21 mouse cellular contexts compared by ENCODE assay signal in genomic region chr5:67013926-67014325, GRCm38 (mm10).
A peak's percentile ranks its signal among the peaks of the same experiment; 100 is the strongest.
DNase-seq lines count a peak whose midpoint lies in the region; ATAC-seq and TF ChIP-seq lines count a peak whose summit lies in the region.
"Had no signal": no experiment of that assay in that cellular context is flagged by ENCODE, and none has a peak within 500 bp of the region (broad histone marks: within the 10 kb centered on the region; RNA-seq: fewer than 3 reads in every experiment).

No protein-coding gene starts in this region.

- H3K27me3 ChIP-seq in embryonic facial prominence, embryonic 13.5 days: no peaks in the 10 kb centered on the region
- H3K27me3 ChIP-seq in embryonic facial prominence, embryonic 10.5 days (replicated peaks; ENCODE audit: low read depth, poor library complexity, severe bottlenecking): no peaks in the 10 kb centered on the region
- no peaks in the 10 kb centered on the region for H3K27me3 ChIP-seq in midbrain, embryonic 11.5 days (ENCODE audit: control insufficient read depth, insufficient read depth, low read length)
- no peaks in the 10 kb centered on the region for H3K27me3 ChIP-seq in midbrain, postnatal 0 days (ENCODE audit: insufficient read depth, low read length)
- H3K27me3 ChIP-seq: CH12.LX, Patski had no signal

- DNase-seq in embryonic facial prominence, embryonic 10.5 days (ENCODE audit: low spot score): no peak
- peak; percentile 77 for DNase-seq in heart, adult 11 months
- no peak for DNase-seq in heart, postnatal 25 days (ENCODE audit: low spot score)
- DNase-seq in midbrain, embryonic 11.5 days (ENCODE audit: low spot score, missing footprints): peak; percentile 79
- DNase-seq in midbrain, postnatal 0 days (ENCODE audit: low spot score): no peak
- DNase-seq: adrenal gland, adult 2 months; adrenal gland, adult 8-10 months; adrenal gland, postnatal 10 days; adrenal gland, postnatal 14 days; adrenal gland, postnatal 25 days; adrenal gland, postnatal 36 days; B cell, adult 2 months; cerebellum, adult 11 months; cerebellum, adult 11-12 months; cerebellum, adult 18-20 months had no signal

- H3K4me2 ChIP-seq in embryonic facial prominence, embryonic 13.5 days: no peak overlapping the region
- H3K4me2 ChIP-seq in midbrain, embryonic 11.5 days: no peak overlapping the region
- H3K4me2 ChIP-seq in midbrain, postnatal 0 days (ENCODE audit: low read depth, low read length, poor library complexity, severe bottlenecking): no peak overlapping the region

- H3K27ac ChIP-seq in embryonic facial prominence, embryonic 13.5 days: no peak overlapping the region
- H3K27ac ChIP-seq in embryonic facial prominence, embryonic 10.5 days (replicated peaks): no peak overlapping the region
- no peak overlapping the region for H3K27ac ChIP-seq in midbrain, embryonic 11.5 days (ENCODE audit: low read depth, low read length)
- H3K27ac ChIP-seq in midbrain, postnatal 0 days (ENCODE audit: low read depth, low read length): no peak overlapping the region

- H3K9ac ChIP-seq in embryonic facial prominence, embryonic 13.5 days: 0 out of 2 replicates have a peak overlapping the region, but pooled peaks have one; percentile 21
- H3K9ac ChIP-seq in midbrain, embryonic 11.5 days (ENCODE audit: low read length): no peak overlapping the region; the same call in 1 of the 2 replicates
- no peak overlapping the region for H3K9ac ChIP-seq in midbrain, postnatal 0 days (replicated peaks; ENCODE audit: low read length, poor library complexity, severe bottlenecking)

- WGBS in embryonic facial prominence, embryonic 13.5 days: 79% methylated on average over 3 of the region's 3 CpGs
- 84% methylated on average over 3 of the region's 3 CpGs for WGBS in embryonic facial prominence, embryonic 10.5 days
- 77% methylated on average over 3 of the region's 3 CpGs for WGBS in midbrain, embryonic 11.5 days
- 86% methylated on average over 3 of the region's 3 CpGs for WGBS in midbrain, postnatal 0 days

- H3K4me3 ChIP-seq in embryonic facial prominence, embryonic 13.5 days: no peak overlapping the region
- no peak overlapping the region for H3K4me3 ChIP-seq in embryonic facial prominence, embryonic 10.5 days
- no peak overlapping the region for H3K4me3 ChIP-seq in midbrain, embryonic 11.5 days (ENCODE audit: low read depth, low read length)
- H3K4me3 ChIP-seq in midbrain, postnatal 0 days (ENCODE audit: low read depth, low read length): no peak overlapping the region

- no peaks in the 10 kb centered on the region for H3K9me3 ChIP-seq in embryonic facial prominence, embryonic 13.5 days
- H3K9me3 ChIP-seq in embryonic facial prominence, embryonic 10.5 days: no peaks in the 10 kb centered on the region
- H3K9me3 ChIP-seq in midbrain, embryonic 11.5 days (ENCODE audit: control insufficient read depth, low read length): no peaks in the 10 kb centered on the region
- H3K9me3 ChIP-seq in midbrain, postnatal 0 days (ENCODE audit: low read length): no peaks in the 10 kb centered on the region

- ATAC-seq in embryonic facial prominence, embryonic 13.5 days (ENCODE audit: insufficient number of reproducible peaks, insufficient read depth, low FRiP score, low TSS enrichment, low read depth): no peak
- ATAC-seq in midbrain, embryonic 11.5 days (ENCODE audit: low FRiP score): no peak
- ATAC-seq in midbrain, postnatal 0 days (ENCODE audit: low FRiP score): no peak
- ATAC-seq: activated CD4-positive, CD25-positive, alpha-beta regulatory T cell, adult 4 months; CD4-positive, CD25-positive, alpha-beta regulatory T cell, adult 4 months; Patski had no signal

- intact Hi-C loops in heart, postnatal 25 days (cut with DNase I): no loop called here

- peaks cover 31% of the 10 kb centered on the region for H3K36me3 ChIP-seq in embryonic facial prominence, embryonic 13.5 days
- H3K36me3 ChIP-seq in embryonic facial prominence, embryonic 10.5 days (replicated peaks): peaks cover 53% of the 10 kb centered on the region
- no peaks in the 10 kb centered on the region for H3K36me3 ChIP-seq in midbrain, embryonic 11.5 days (ENCODE audit: control insufficient read depth, insufficient read depth, low read length)
- H3K36me3 ChIP-seq in midbrain, postnatal 0 days (ENCODE audit: insufficient read depth, low read length): no peaks in the 10 kb centered on the region
- H3K36me3 ChIP-seq: G1E had no signal

- no peaks in the 10 kb centered on the region for H3K4me1 ChIP-seq in embryonic facial prominence, embryonic 13.5 days
- no peaks in the 10 kb centered on the region for H3K4me1 ChIP-seq in embryonic facial prominence, embryonic 10.5 days
- H3K4me1 ChIP-seq in midbrain, embryonic 11.5 days (ENCODE audit: control insufficient read depth, insufficient read depth, low read length): no peaks in the 10 kb centered on the region
- H3K4me1 ChIP-seq in midbrain, postnatal 0 days (ENCODE audit: insufficient read depth, low read length): no peaks in the 10 kb centered on the region

- no peak for TF ChIP-seq CTCF in midbrain, postnatal 0 days (IDR thresholded peaks at IDR 0.05)

Comparison
In these comparisons a context has a peak if more than half of its experiments do, and no peak if none do; other contexts are left out.
1. DNase-seq: peak in heart, adult 11 months (single experiment) and midbrain, embryonic 11.5 days (single experiment); none in embryonic facial prominence, embryonic 10.5 days (single experiment), heart, postnatal 25 days (single experiment) and midbrain, postnatal 0 days (single experiment).